Mouse (Mus musculus): Measurements from ENCODE around the gene Wfdc15a. TPM values are rescaled to one million over a fixed set of nuclear protein-coding genes. Genes with fewer than 3 reads are reported as not detected.

Wfdc15a gene
- polyA plus RNA-seq, 1 experiment from 2014 or later = not detected

- no peak overlapping the region for H3K9ac ChIP-seq (replicated peaks; ENCODE audit: low read depth)
- TF ChIP-seq EP300 (IDR thresholded peaks at IDR 0.05) = no peak
- no peak for TF ChIP-seq CTCF (IDR thresholded peaks at IDR 0.05)
- no peak overlapping the region for H3K27ac ChIP-seq (ENCODE audit: low read length)
- H3K4me1 ChIP-seq (ENCODE audit: insufficient read depth, low read depth, low read length) = no peaks in the 10 kb centered on the region
- H3K4me2 ChIP-seq (replicated peaks; ENCODE audit: low read depth, low read length) = no peak overlapping the region
- H3K36me3 ChIP-seq (ENCODE audit: insufficient read depth, low read length) = no peaks in the 10 kb centered on the region
- H3K9me3 ChIP-seq (ENCODE audit: low read length) = no peaks in the 10 kb centered on the region
- no peaks in the 10 kb centered on the region for H3K27me3 ChIP-seq (replicated peaks; ENCODE audit: insufficient read depth, low read length)
- 65% methylated on average over 5 of the region's 5 CpGs for WGBS
- no peak overlapping the region for H3K4me3 ChIP-seq (ENCODE audit: low read depth, low read length)
- no peak for DNase-seq (ENCODE audit: low spot score)
- no peak for ATAC-seq
Measured at GRCm38 (mm10) chr2:164194959-164195630, 4.8 kb downstream of the Wfdc15a start.

- ATAC-seq = no peak
- H3K27me3 ChIP-seq (replicated peaks; ENCODE audit: insufficient read depth, low read length) = no peaks in the 10 kb centered on the region
- no peaks in the 10 kb centered on the region for H3K4me1 ChIP-seq (ENCODE audit: insufficient read depth, low read depth, low read length)
- DNase-seq (ENCODE audit: low spot score) = no peak
- H3K9me3 ChIP-seq (ENCODE audit: low read length) = no peaks in the 10 kb centered on the region
- TF ChIP-seq CTCF (IDR thresholded peaks at IDR 0.05) = no peak
- TF ChIP-seq EP300 (IDR thresholded peaks at IDR 0.05) = no peak
- no peak overlapping the region for H3K9ac ChIP-seq (replicated peaks; ENCODE audit: low read depth)
- H3K27ac ChIP-seq (ENCODE audit: low read length) = no peak overlapping the region
- H3K4me2 ChIP-seq (replicated peaks; ENCODE audit: low read depth, low read length) = no peak overlapping the region
- no peak overlapping the region for H3K4me3 ChIP-seq (ENCODE audit: low read depth, low read length)
- no peaks in the 10 kb centered on the region for H3K36me3 ChIP-seq (ENCODE audit: insufficient read depth, low read length)
Measured at GRCm38 (mm10) chr2:164192279-164192678, 7.7 kb downstream of the Wfdc15a start.

GRCm38 (mm10) chr2:164190576-164190975 is 9.4 kb downstream of the Wfdc15a start, which contains the start of gene Wfdc12:
Gene Wfdc12 (minus strand): TSS chr2:164190608.
- no peak for TF ChIP-seq CTCF (IDR thresholded peaks at IDR 0.05)
- no peak for TF ChIP-seq EP300 (IDR thresholded peaks at IDR 0.05)
- no peak within 1 kb of the TSS for H3K4me3 ChIP-seq (ENCODE audit: low read depth, low read length)
- H3K9ac ChIP-seq (replicated peaks; ENCODE audit: low read depth) = no peak within 1 kb of the TSS
- H3K4me2 ChIP-seq (replicated peaks; ENCODE audit: low read depth, low read length) = no peak within 1 kb of the TSS
- ATAC-seq (peak; percentile 19; the same call in 1 of the 2 replicates), DNase-seq (ENCODE audit: low spot score) (peak; percentile 23)
- no peak within 1 kb of the TSS for H3K27ac ChIP-seq (ENCODE audit: low read length)
- H3K9me3 ChIP-seq (ENCODE audit: low read length) = no peaks in the 10 kb centered on the region
- WGBS = 63% methylated on average over 6 of the region's 6 CpGs
- no peaks in the 10 kb centered on the region for H3K4me1 ChIP-seq (ENCODE audit: insufficient read depth, low read depth, low read length)
- H3K27me3 ChIP-seq (replicated peaks; ENCODE audit: insufficient read depth, low read length) = no peaks in the 10 kb centered on the region
- no peaks in the 10 kb centered on the region for H3K36me3 ChIP-seq (ENCODE audit: insufficient read depth, low read length)

GRCm38 (mm10) chr2:164188722-164189121 is 11.2 kb downstream of the Wfdc15a start:
- DNase-seq (ENCODE audit: low spot score) (no peak), ATAC-seq (no peak)
- H3K27ac ChIP-seq (ENCODE audit: low read length) = no peak overlapping the region
- no peaks in the 10 kb centered on the region for H3K36me3 ChIP-seq (ENCODE audit: insufficient read depth, low read length)
- H3K9me3 ChIP-seq (ENCODE audit: low read length) = no peaks in the 10 kb centered on the region
- H3K4me3 ChIP-seq (ENCODE audit: low read depth, low read length) = no peak overlapping the region
- TF ChIP-seq EP300 (IDR thresholded peaks at IDR 0.05) (no peak), CTCF (IDR thresholded peaks at IDR 0.05) (peak; percentile 69)
- H3K9ac ChIP-seq (replicated peaks; ENCODE audit: low read depth) = no peak overlapping the region
- no peak overlapping the region for H3K4me2 ChIP-seq (replicated peaks; ENCODE audit: low read depth, low read length)
- no peaks in the 10 kb centered on the region for H3K4me1 ChIP-seq (ENCODE audit: insufficient read depth, low read depth, low read length)
- no peaks in the 10 kb centered on the region for H3K27me3 ChIP-seq (replicated peaks; ENCODE audit: insufficient read depth, low read length)
- 39% methylated on average over 5 of the region's 5 CpGs for WGBS

- Histone ChIP-seq H3K9ac (replicated peaks; ENCODE audit: low read depth) (no peak overlapping the region), H3K4me2 (replicated peaks; ENCODE audit: low read depth, low read length) (no peak overlapping the region), H3K9me3 (ENCODE audit: low read length) (no peaks in the 10 kb centered on the region), H3K27ac (ENCODE audit: low read length) (no peak overlapping the region), H3K36me3 (ENCODE audit: insufficient read depth, low read length) (no peaks in the 10 kb centered on the region), H3K4me3 (ENCODE audit: low read depth, low read length) (no peak overlapping the region), H3K4me1 (ENCODE audit: insufficient read depth, low read depth, low read length) (no peaks in the 10 kb centered on the region), H3K27me3 (replicated peaks; ENCODE audit: insufficient read depth, low read length) (no peaks in the 10 kb centered on the region)
- DNase-seq (ENCODE audit: low spot score) (peak; percentile 23), ATAC-seq (no peak)
- WGBS = 33% methylated on average over 9 of the region's 9 CpGs
- TF ChIP-seq CTCF (IDR thresholded peaks at IDR 0.05) (no peak), EP300 (IDR thresholded peaks at IDR 0.05) (no peak)
Measured at GRCm38 (mm10) chr2:164184145-164184719, 15.7 kb downstream of the Wfdc15a start.

- H3K4me3 ChIP-seq (ENCODE audit: low read depth, low read length) = no peak overlapping the region
- H3K4me2 ChIP-seq (replicated peaks; ENCODE audit: low read depth, low read length) = no peak overlapping the region
- H3K9me3 ChIP-seq (ENCODE audit: low read length) = no peaks in the 10 kb centered on the region
- H3K27me3 ChIP-seq (replicated peaks; ENCODE audit: insufficient read depth, low read length) = no peaks in the 10 kb centered on the region
- H3K4me1 ChIP-seq (ENCODE audit: insufficient read depth, low read depth, low read length) = no peaks in the 10 kb centered on the region
- no peak overlapping the region for H3K9ac ChIP-seq (replicated peaks; ENCODE audit: low read depth)
- DNase-seq (ENCODE audit: low spot score) = no peak
- TF ChIP-seq CTCF (IDR thresholded peaks at IDR 0.05) = no peak
- no peak for TF ChIP-seq EP300 (IDR thresholded peaks at IDR 0.05)
- WGBS = 57% methylated on average over 9 of the region's 9 CpGs
- ATAC-seq = no peak
- no peak overlapping the region for H3K27ac ChIP-seq (ENCODE audit: low read length)
- no peaks in the 10 kb centered on the region for H3K36me3 ChIP-seq (ENCODE audit: insufficient read depth, low read length)
Measured at GRCm38 (mm10) chr2:164183340-164183739, 16.6 kb downstream of the Wfdc15a start.

All from lung, postnatal 0 days (tissue).